7 mouse cellular contexts compared by ENCODE assay signal in the genomic region with DNA sequence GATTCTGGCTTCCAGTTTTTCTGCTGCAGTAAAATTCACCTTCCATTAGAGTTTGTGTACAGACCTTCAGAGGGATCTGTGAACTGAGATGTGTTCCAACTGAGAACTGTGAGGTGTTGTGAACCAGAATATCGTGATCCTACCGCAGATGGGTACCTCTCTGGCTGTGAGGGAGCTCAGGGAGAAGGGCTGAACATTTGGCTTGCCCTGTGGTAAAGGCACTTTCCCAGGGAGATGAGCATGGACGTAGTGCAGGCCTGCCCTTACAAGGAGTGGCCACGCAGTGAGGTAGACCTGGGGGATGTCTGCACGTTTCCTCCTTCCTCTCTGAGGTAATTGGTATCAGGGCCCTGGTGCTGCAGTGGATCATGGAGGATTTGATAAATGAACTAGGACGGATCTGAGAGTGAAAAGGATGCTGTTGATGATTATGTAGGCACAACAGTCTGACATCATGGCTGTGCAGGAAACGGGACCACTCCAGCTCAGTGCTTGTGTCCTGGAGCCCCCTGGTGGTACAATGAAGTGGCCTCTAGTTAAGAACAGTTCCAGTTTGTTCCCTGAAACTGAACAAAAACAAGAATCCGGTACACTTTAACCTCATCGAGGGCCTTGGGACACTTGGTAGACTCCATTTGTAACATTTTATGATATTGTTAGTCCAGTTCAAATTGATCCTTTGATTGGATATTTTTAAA. TPM values are rescaled to one million over a fixed set of nuclear protein-coding genes. Genes with fewer than 3 reads are reported as not detected.
DNase-seq lines count a peak whose midpoint lies in the region; ATAC-seq lines count a peak whose summit lies in the region.

No protein-coding gene starts in this region.

- H3K27me3 ChIP-seq in midbrain, embryonic 10.5 days (ENCODE audit: low read depth, poor library complexity, severe bottlenecking) = no peaks in the 10 kb centered on the region
- no peaks in the 10 kb centered on the region for H3K27me3 ChIP-seq in midbrain, embryonic 16.5 days (ENCODE audit: control insufficient read depth, insufficient read depth, low read depth, low read length)
- no peaks in the 10 kb centered on the region for H3K27me3 ChIP-seq in hindbrain, embryonic 14.5 days (ENCODE audit: control insufficient read depth, insufficient read depth, low read length)
- no peaks in the 10 kb centered on the region for H3K27me3 ChIP-seq in lung, embryonic 16.5 days (ENCODE audit: control insufficient read depth, insufficient read depth, low read depth, low read length)

- no peak for ATAC-seq in midbrain, embryonic 16.5 days
- peak; percentile 54; the same call in 1 of the 2 replicates for ATAC-seq in hindbrain, embryonic 14.5 days (ENCODE audit: low FRiP score)
- ATAC-seq in lung, embryonic 16.5 days (ENCODE audit: low read depth) = peak; percentile 63; the same call in 1 of the 2 replicates

- H3K9ac ChIP-seq in midbrain, embryonic 16.5 days (ENCODE audit: low read depth, low read length) = no peak overlapping the region
- no peak overlapping the region for H3K9ac ChIP-seq in hindbrain, embryonic 14.5 days
- no peak overlapping the region for H3K9ac ChIP-seq in lung, embryonic 16.5 days (ENCODE audit: low read length)

- no peak overlapping the region for H3K4me2 ChIP-seq in midbrain, embryonic 16.5 days (ENCODE audit: low read length)
- H3K4me2 ChIP-seq in hindbrain, embryonic 14.5 days (replicated peaks) = no peak overlapping the region
- no peak overlapping the region for H3K4me2 ChIP-seq in lung, embryonic 16.5 days (ENCODE audit: low read depth, low read length)

- 0 out of 2 replicates have a peak, but pooled peaks cover 6% of the 10 kb centered on the region for H3K4me1 ChIP-seq in midbrain, embryonic 10.5 days
- H3K4me1 ChIP-seq in midbrain, embryonic 16.5 days (ENCODE audit: control insufficient read depth, insufficient read depth, low read length) = no peaks in the 10 kb centered on the region
- H3K4me1 ChIP-seq in hindbrain, embryonic 14.5 days (replicated peaks; ENCODE audit: control insufficient read depth, insufficient read depth, low read length) = no peaks in the 10 kb centered on the region
- H3K4me1 ChIP-seq in lung, embryonic 16.5 days (replicated peaks; ENCODE audit: control insufficient read depth, insufficient read depth, low read length) = no peaks in the 10 kb centered on the region

- peak; percentile 49 for DNase-seq in midbrain, embryonic 10.5 days (ENCODE audit: low spot score)
- DNase-seq in R1 (ENCODE audit: low read depth, low spot score) = peak; percentile 70
- peak; percentile 86 for DNase-seq in embryo, embryonic 10 days (ENCODE audit: low spot score)
- peak; percentile 74 for DNase-seq in hindbrain, embryonic 14.5 days (ENCODE audit: low spot score)
- DNase-seq in retina, embryonic 14.5 days (ENCODE audit: low spot score) = peak; percentile 84

- H3K9me3 ChIP-seq in midbrain, embryonic 10.5 days (replicated peaks) = no peaks in the 10 kb centered on the region
- no peaks in the 10 kb centered on the region for H3K9me3 ChIP-seq in midbrain, embryonic 16.5 days (replicated peaks; ENCODE audit: control insufficient read depth, low read length, poor library complexity, severe bottlenecking)
- no peaks in the 10 kb centered on the region for H3K9me3 ChIP-seq in hindbrain, embryonic 14.5 days (ENCODE audit: control insufficient read depth, low read length)
- no peaks in the 10 kb centered on the region for H3K9me3 ChIP-seq in lung, embryonic 16.5 days (ENCODE audit: control insufficient read depth, low read length)

- 64% methylated on average over 9 of the region's 9 CpGs for WGBS in midbrain, embryonic 10.5 days
- 57% methylated on average over 9 of the region's 9 CpGs for WGBS in midbrain, embryonic 16.5 days
- WGBS in hindbrain, embryonic 14.5 days = 62% methylated on average over 9 of the region's 9 CpGs
- 48% methylated on average over 9 of the region's 9 CpGs for WGBS in lung, embryonic 16.5 days

- no peak overlapping the region for H3K27ac ChIP-seq in midbrain, embryonic 10.5 days (replicated peaks)
- no peak overlapping the region for H3K27ac ChIP-seq in midbrain, embryonic 16.5 days (ENCODE audit: low read length)
- no peak overlapping the region for H3K27ac ChIP-seq in hindbrain, embryonic 14.5 days
- no peak overlapping the region for H3K27ac ChIP-seq in lung, embryonic 16.5 days (ENCODE audit: low read length)

- H3K36me3 ChIP-seq in midbrain, embryonic 10.5 days = no peaks in the 10 kb centered on the region
- H3K36me3 ChIP-seq in midbrain, embryonic 16.5 days (ENCODE audit: control insufficient read depth, insufficient read depth, low read length) = peaks cover 19% of the 10 kb centered on the region
- H3K36me3 ChIP-seq in hindbrain, embryonic 14.5 days (replicated peaks; ENCODE audit: control insufficient read depth, insufficient read depth) = peaks cover 34% of the 10 kb centered on the region
- no peaks in the 10 kb centered on the region for H3K36me3 ChIP-seq in lung, embryonic 16.5 days (ENCODE audit: control insufficient read depth, insufficient read depth, low read length)

- H3K4me3 ChIP-seq in midbrain, embryonic 10.5 days = no peak overlapping the region
- no peak overlapping the region for H3K4me3 ChIP-seq in midbrain, embryonic 16.5 days (ENCODE audit: low read depth, low read length)
- H3K4me3 ChIP-seq in hindbrain, embryonic 14.5 days (replicated peaks; ENCODE audit: low read length) = no peak overlapping the region
- no peak overlapping the region for H3K4me3 ChIP-seq in lung, embryonic 16.5 days (ENCODE audit: low read length)

RNA-seq across cellular contexts. Expression of a gene that starts 8.3 kb away (rescaled TPM):
- 11.7 and 12.2 TPM in 2 replicates for polyA plus RNA-seq in midbrain, embryonic 10.5 days (2016; fragmentation: Nextera tagmentation; extraction: Ambion mirVana)
- polyA plus RNA-seq in midbrain, embryonic 16.5 days (2015; fragmentation: Nextera tagmentation; extraction: Ambion mirVana) = 9.8 and 12.1 TPM in 2 replicates
- polyA plus RNA-seq in hindbrain, embryonic 14.5 days (2014; fragmentation: Nextera tagmentation; extraction: Ambion mirVana) = 8.5 and 9.3 TPM in 2 replicates
- 11.2 and 11.7 TPM in 2 replicates for polyA plus RNA-seq in lung, embryonic 16.5 days (2015; fragmentation: Nextera tagmentation; extraction: Ambion mirVana)

RNA-seq across cellular contexts. Expression of a gene that starts 20.4 kb away (rescaled TPM):
- 5.4 and 7.5 TPM in 2 replicates for polyA plus RNA-seq in midbrain, embryonic 10.5 days (2016; fragmentation: Nextera tagmentation; extraction: Ambion mirVana)
- 31.9 and 33.6 TPM in 2 replicates for polyA plus RNA-seq in midbrain, embryonic 16.5 days (2015; fragmentation: Nextera tagmentation; extraction: Ambion mirVana)
- polyA plus RNA-seq in hindbrain, embryonic 14.5 days (2014; fragmentation: Nextera tagmentation; extraction: Ambion mirVana) = 13.9 and 18.1 TPM in 2 replicates
- polyA plus RNA-seq in lung, embryonic 16.5 days (2015; fragmentation: Nextera tagmentation; extraction: Ambion mirVana) = 7.3 and 7.5 TPM in 2 replicates

RNA-seq across cellular contexts. Expression of a gene that starts 40.3 kb away (rescaled TPM):
- polyA plus RNA-seq in midbrain, embryonic 10.5 days (2016; fragmentation: Nextera tagmentation; extraction: Ambion mirVana) = 1.2 TPM in 2 replicates
- 0.30 and 0.48 TPM in 2 replicates for polyA plus RNA-seq in midbrain, embryonic 16.5 days (2015; fragmentation: Nextera tagmentation; extraction: Ambion mirVana)
- polyA plus RNA-seq in hindbrain, embryonic 14.5 days (2014; fragmentation: Nextera tagmentation; extraction: Ambion mirVana) = 0.46 and 0.48 TPM in 2 replicates
- 2.2 and 2.6 TPM in 2 replicates for polyA plus RNA-seq in lung, embryonic 16.5 days (2015; fragmentation: Nextera tagmentation; extraction: Ambion mirVana)

RNA-seq across cellular contexts. Expression of a gene that starts 51.1 kb away (rescaled TPM):
- polyA plus RNA-seq in midbrain, embryonic 10.5 days (2016; fragmentation: Nextera tagmentation; extraction: Ambion mirVana) = 0.39 and 0.60 TPM in 2 replicates
- 0.24 and 0.25 TPM in 2 replicates for polyA plus RNA-seq in midbrain, embryonic 16.5 days (2015; fragmentation: Nextera tagmentation; extraction: Ambion mirVana)
- 0.25 and 0.32 TPM in 2 replicates for polyA plus RNA-seq in hindbrain, embryonic 14.5 days (2014; fragmentation: Nextera tagmentation; extraction: Ambion mirVana)
- 0.63 and 0.68 TPM in 2 replicates for polyA plus RNA-seq in lung, embryonic 16.5 days (2015; fragmentation: Nextera tagmentation; extraction: Ambion mirVana)
